Mouse (Mus musculus) cerebellum, adult 2 months (tissue): ENCODE measurements around the gene Cbx1. TPM values are rescaled to one million over a fixed set of nuclear protein-coding genes. Genes with fewer than 3 reads are reported as not detected.

Experiments used
- DNase-seq, 2 experiments: peaks; one replicate each; pipeline ENCODE4 v3.0.0; 2021
- H3K27ac ChIP-seq: fragments of 200-500 bp; 2 replicates; pipeline ENCODE4 v1.5.1; 2012; ENCODE audit warnings: low read length, control low read depth, inconsistent platforms; ENCODE audit not compliant: insufficient read depth
- H3K27me3 ChIP-seq: fragments of 200-500 bp; 2 replicates; pipeline ENCODE4 v1.6.1; 2012; ENCODE audit warnings: inconsistent platforms, mild to moderate bottlenecking, low read length, moderate library complexity; ENCODE audit not compliant: control insufficient read depth, insufficient read depth
- H3K4me1 ChIP-seq: fragments of 200-500 bp; 2 replicates; pipeline ENCODE4 v1.6.1; 2011; ENCODE audit warnings: low read length; ENCODE audit not compliant: control insufficient read depth, insufficient read depth
- H3K4me3 ChIP-seq: fragments of 200-500 bp; replicated peaks from 2 replicates; pipeline ENCODE3; 2011; ENCODE audit warnings: mild to moderate bottlenecking, low read depth, low read length, control low read depth; ENCODE audit not compliant: insufficient read depth
- CTCF ChIP-seq: fragments of 200-500 bp; IDR thresholded peaks from 2 replicates; pipeline ENCODE4 v1.5.1; 2011; ENCODE audit warnings: low read depth, mild to moderate bottlenecking, control low read depth, low read length, moderate library complexity, borderline replicate concordance; ENCODE audit not compliant: insufficient read depth
- POLR2A ChIP-seq: fragments of 200-500 bp; IDR thresholded peaks from 2 replicates; pipeline ENCODE4 v1.6.1; 2011; ENCODE audit warnings: low read length, control low read depth, borderline replicate concordance; ENCODE audit not compliant: insufficient read depth
- WGBS: fragments of 180-500 bp; shearing (Covaris S2); methylation state at CpG from one replicate; pipeline ENCODE4 v1.1.7; 2018; 5-methylcytosine and 5-hydroxymethylcytosine counted together
- polyA plus RNA-seq: library from polyadenylated mRNA; depleted of rRNA; stranded (reverse); fragments of >200 nt; gene quantifications from 2 replicates; pipeline ENCODE4 v1.2.3, GENCODE M21; 2012

Gene Cbx1
- polyA plus RNA-seq, 1 experiment = 40.7 TPM

DNA sequence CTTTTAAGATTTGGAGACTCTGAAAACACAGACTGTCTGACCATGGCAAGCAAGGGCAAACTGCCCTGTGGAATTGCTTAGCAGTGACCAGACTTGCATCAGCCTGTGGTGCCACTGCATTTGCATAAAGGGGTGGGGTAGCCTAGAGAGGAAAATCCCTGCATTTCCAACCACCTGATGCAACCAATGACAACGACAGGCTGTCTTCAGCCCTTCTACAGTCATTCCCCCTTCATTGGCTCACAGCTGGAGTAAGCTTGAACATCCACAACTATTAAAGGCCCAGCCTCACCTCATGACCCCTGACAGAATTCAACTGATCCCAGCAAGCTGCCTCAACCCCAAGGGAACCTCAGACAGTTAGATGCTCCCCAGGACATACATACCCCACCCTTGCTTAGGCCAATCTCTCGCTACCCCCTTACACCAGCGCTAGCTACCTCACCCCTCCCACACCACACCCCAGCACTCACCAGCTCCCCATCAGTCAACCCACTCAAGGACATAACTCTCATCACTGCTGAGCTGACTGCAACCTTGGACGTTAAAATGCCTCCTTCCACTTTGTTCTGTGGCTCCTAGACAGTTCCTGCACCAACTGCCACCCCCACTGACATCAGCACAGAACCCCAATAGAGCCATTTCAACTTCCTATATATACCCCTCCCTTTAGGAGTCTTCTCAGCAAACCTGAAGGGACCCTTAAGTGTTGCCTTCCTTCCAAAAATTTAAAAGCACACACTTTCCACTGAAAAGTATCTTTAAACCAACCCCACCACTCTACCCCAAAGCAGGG lies 33.9 kb downstream of the Cbx1 start:
- no peak overlapping the region for H3K27ac ChIP-seq

DNA sequence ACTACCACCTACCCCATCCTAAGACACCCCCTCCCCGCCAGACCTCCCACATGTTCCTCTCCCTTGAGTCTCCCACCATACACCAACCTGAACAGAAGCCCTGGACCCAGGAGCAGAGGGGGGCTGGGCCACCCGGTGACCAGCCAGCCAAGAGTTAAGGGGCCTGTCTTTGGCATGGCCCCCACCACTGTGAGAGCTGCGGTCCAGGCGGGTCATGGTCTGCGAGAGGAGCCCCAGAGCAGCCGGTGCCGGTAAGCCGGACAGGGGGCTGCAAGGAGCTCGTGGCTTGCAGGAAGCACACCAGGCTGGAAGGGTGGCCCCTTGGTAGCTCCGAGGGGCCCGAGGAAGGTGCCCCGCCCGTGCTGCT lies 34.5 kb downstream of the Cbx1 start:
- TF ChIP-seq POLR2A = no peak
- TF ChIP-seq CTCF = no peak
- Histone ChIP-seq H3K4me3 (peak overlapping the region; percentile 62), H3K27me3 (no peaks in the 10 kb centered on the region), H3K27ac (peak overlapping the region; percentile 14), H3K4me1 (peaks cover 33% of the 10 kb centered on the region)
- DNase-seq = peak; percentile 40 to 47
- WGBS = 2% methylated on average over 13 of the region's 13 CpGs

More for the DNA sequence above, 33.9 kb downstream of the Cbx1 start:
- Histone ChIP-seq H3K4me1 (peaks cover 38% of the 10 kb centered on the region), H3K4me3 (peak overlapping the region; percentile 62), H3K27me3 (no peaks in the 10 kb centered on the region)
- DNase-seq = peak in 1 of 2 experiments; percentile 27
- WGBS = 22% methylated on average over 4 of the region's 4 CpGs
- TF ChIP-seq POLR2A = no peak
- no peak for TF ChIP-seq CTCF

DNA sequence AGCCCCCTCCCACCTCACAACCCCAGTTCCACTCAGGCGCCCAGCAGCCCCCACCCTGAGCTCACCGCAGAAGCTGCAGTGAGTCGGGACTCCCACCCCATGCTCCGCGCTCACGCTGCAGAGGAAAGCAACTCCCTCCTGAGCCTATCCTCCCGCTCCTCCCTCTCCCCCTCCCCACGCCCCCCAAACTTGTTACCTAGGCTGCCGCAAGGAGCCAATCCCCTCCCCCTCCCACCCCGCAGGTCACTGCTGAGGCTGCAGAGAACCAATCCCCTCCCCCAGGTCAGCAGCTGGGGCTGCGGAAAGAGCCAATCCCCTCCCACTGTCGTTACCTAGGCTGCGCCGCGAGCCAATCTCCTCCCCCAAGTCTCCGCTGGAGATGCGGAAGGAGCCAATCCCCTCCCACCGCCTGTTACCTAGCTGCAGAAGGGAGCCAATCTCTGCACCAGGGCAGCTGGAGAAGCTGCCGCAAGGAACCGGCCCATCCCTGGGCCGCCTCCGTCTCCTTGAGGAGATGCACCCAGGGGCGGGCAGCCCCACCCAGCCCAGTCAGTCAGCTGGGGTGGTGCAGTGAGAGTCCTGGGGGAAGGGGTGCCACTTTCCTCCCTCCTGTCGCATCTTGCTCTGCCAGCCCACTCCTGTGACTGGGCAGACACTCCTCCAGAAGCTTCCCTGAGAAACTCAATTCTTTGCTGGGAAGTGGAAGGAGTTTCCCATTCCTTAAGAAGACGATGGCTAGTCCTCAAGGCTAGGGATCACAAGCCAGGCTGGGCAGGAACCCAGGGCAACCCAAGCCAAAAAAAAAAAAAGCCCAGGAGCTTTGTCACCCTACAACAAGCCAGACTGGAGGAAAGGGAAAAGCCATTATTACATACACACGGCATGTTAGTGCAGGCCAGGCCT lies 35.2 kb downstream of the Cbx1 start:
- Histone ChIP-seq H3K4me1 (peaks cover 29% of the 10 kb centered on the region), H3K27ac (peak overlapping the region; percentile 83)
- 2% methylated on average over 26 of the region's 26 CpGs for WGBS

DNA sequence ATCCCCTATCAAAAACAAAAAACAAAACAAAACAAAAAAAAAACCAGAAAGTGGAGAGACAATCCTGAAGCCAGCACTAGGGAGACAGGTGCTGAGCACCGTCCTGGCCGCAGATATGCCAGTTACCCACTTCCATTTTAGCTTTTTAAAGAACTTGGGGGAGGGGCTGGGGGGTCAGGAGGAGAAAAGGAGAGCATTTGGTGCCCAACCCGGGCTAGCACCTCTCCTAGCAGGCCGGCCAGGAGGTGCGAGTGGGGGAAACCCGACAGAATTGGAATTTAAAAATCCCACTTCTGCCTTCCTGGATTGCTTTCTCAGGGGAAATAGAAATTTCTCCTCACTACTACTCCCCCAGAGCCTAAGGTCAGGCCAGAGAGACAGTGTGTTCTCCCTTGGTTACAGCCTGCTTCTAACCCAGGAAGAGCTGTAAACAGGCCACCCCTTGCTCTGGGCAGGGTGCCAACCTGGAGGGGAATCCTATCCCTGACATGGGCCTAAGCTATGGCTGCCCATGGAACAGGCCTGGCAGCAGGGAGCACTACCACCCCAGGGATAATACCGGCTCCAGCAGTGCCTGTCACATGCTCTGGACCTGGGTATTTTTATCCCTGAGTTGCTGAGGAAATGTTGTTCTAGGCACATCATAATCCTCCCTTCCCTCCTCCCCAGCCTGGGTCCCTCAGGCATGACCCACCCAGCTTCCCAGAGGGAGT lies 36.0 kb downstream of the Cbx1 start:
- 4% methylated on average over 7 of the region's 7 CpGs for WGBS
- DNase-seq = peak; percentile 73 to 78
- H3K27me3 ChIP-seq = no peaks in the 10 kb centered on the region
- peak overlapping the region; percentile 62 for H3K4me3 ChIP-seq
- H3K27ac ChIP-seq = peak overlapping the region; percentile 83
- TF ChIP-seq CTCF (no peak), POLR2A (no peak)
- peaks cover 27% of the 10 kb centered on the region for H3K4me1 ChIP-seq

More for the DNA sequence above, 35.2 kb downstream of the Cbx1 start:
- H3K27me3 ChIP-seq = no peaks in the 10 kb centered on the region
- peak; percentile 90 to 92 for DNase-seq
- H3K4me3 ChIP-seq = peak overlapping the region; percentile 62
- TF ChIP-seq POLR2A (peak; percentile 64; the same call in 1 of the 2 replicates), CTCF (no peak)

DNA sequence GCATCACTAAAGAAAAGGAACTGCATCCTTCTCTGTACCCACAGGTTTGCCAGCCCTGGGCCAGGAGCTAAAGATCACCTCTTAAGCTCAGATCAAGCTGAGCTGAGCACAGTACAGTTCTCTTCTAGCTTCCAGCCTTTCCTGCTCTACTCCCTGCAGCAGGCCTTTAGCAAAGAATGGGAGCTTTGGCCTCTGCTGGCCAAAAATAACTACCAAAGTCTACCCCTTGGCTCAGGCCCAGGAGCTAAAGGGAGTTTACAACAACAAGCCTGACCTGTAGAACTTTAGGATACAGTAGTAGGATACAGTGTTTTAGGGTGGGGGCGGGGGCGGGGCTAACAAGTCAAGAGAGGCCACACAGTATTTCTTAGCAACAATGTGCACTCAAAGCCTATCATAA lies 37.6 kb downstream of the Cbx1 start:
- Histone ChIP-seq H3K27me3 (no peaks in the 10 kb centered on the region), H3K4me1 (peaks cover 27% of the 10 kb centered on the region), H3K27ac (peak overlapping the region; percentile 44), H3K4me3 (no peak overlapping the region)
- 67% methylated on average over 2 of the region's 2 CpGs for WGBS
- TF ChIP-seq POLR2A = no peak
- no peak for TF ChIP-seq CTCF
- peak in 1 of 2 experiments; percentile 22 for DNase-seq

DNA sequence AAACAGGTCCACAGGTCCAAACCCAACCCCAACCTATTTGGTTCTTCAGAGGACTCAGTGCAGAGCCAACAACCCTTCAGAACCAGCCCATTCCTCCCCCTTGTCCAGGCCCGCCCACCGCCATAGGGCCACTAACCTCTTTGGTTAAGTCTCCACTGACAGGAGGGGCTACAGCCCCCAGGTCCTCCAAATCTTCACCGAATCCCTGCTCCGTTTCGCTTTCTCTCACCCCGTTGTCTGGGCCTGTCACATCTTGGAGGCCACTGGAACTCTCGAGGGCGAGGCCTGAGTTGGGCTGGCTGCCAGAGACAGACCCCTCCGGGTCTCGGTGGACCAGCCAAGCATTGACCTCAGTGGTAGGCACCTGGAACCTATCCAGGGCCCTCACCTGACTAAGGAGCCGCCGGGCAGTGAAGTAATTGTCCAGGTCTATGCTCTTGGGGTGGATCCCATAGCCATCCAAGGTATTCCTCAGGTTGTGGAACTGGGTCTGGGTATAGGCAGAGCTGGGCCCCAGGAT lies 38.2 kb downstream of the Cbx1 start:
- TF ChIP-seq CTCF (no peak), POLR2A (no peak)
- DNase-seq = peak; percentile 31 to 34
- H3K27me3 ChIP-seq = no peaks in the 10 kb centered on the region
- H3K4me1 ChIP-seq = peaks cover 27% of the 10 kb centered on the region
- H3K4me3 ChIP-seq = no peak overlapping the region
- H3K27ac ChIP-seq = peak overlapping the region; percentile 44
- 23% methylated on average over 12 of the region's 12 CpGs for WGBS

DNA sequence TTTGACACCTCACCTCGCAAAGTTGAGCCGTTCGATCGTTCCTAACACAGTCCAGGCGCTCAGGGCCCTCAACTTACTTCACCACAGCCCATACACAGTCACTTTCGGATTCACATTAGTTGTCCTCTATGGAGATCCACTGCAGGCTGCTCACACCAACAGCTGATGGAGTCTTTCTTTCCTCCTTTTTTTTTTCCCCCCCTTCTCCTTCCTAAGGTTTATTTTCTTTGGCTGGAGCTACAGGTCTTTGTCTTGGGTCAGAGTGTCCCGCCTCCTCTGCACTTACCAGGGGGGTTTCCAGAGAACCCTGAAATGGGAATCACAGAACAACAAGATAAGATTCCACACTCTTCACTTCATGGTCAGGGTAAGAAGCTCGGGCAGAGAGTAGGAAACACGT lies 39.0 kb downstream of the Cbx1 start:
- H3K27me3 ChIP-seq = no peaks in the 10 kb centered on the region
- no peak for TF ChIP-seq CTCF
- no peak for TF ChIP-seq POLR2A
- no peak overlapping the region for H3K27ac ChIP-seq
- DNase-seq = no peak
- H3K4me1 ChIP-seq = peaks cover 23% of the 10 kb centered on the region
- 33% methylated on average over 9 of the region's 9 CpGs for WGBS
- peak overlapping the region; percentile 13 for H3K4me3 ChIP-seq
